Mouse (Mus musculus) embryonic facial prominence, embryonic 12.5 days (tissue): ENCODE data around the gene Trmt5. TPM values are rescaled to one million over a fixed set of nuclear protein-coding genes. Genes with fewer than 3 reads are reported as not detected.

Experiments used
- ATAC-seq: fragments of 200-750 bp; cut with Nextera tagmentation; 2 replicates; pipeline ENCODE4 v1.8.0; 2017; ENCODE audit not compliant: insufficient number of reproducible peaks, insufficient read depth, low FRiP score, low TSS enrichment
- H3K27ac ChIP-seq: fragments of 300-500 bp; sonication (generic); 2 replicates; pipeline ENCODE4 v1.5.1; 2016; ENCODE audit warnings: mild to moderate bottlenecking
- H3K27me3 ChIP-seq: fragments of 300-500 bp; sonication (generic); 2 replicates; pipeline ENCODE4 v1.6.1; 2016; ENCODE audit warnings: mild to moderate bottlenecking, moderate library complexity
- H3K36me3 ChIP-seq: fragments of 300-500 bp; sonication (generic); 2 replicates; pipeline ENCODE4 v1.6.1; 2016; ENCODE audit warnings: mild to moderate bottlenecking
- H3K4me1 ChIP-seq: fragments of 300-500 bp; sonication (generic); 2 replicates; pipeline ENCODE4 v1.6.1; 2016
- H3K4me2 ChIP-seq: fragments of 300-500 bp; sonication (generic); replicated peaks from 2 replicates; pipeline ENCODE4 v1.6.1; 2016; ENCODE audit warnings: mild to moderate bottlenecking, moderate library complexity
- H3K4me3 ChIP-seq: fragments of 300-500 bp; sonication (generic); 2 replicates; pipeline ENCODE4 v1.5.1; 2016; ENCODE audit warnings: mild to moderate bottlenecking
- H3K9ac ChIP-seq: fragments of 300-500 bp; sonication (generic); 2 replicates; pipeline ENCODE4 v1.6.1; 2016; ENCODE audit warnings: mild to moderate bottlenecking, moderate library complexity
- H3K9me3 ChIP-seq: fragments of 300-500 bp; sonication (generic); 2 replicates; pipeline ENCODE4 v1.6.1; 2016; ENCODE audit warnings: mild to moderate bottlenecking, moderate library complexity
- WGBS: fragments of 180-500 bp; shearing (Covaris S2); methylation state at CpG from one replicate; pipeline ENCODE4 v1.1.7; 2016; 5-methylcytosine and 5-hydroxymethylcytosine counted together
- polyA plus RNA-seq: library from polyadenylated mRNA; unstranded; fragments of >200 nt; fragmentation: Nextera tagmentation; extraction: Ambion mirVana; gene quantifications from 2 replicates; pipeline ENCODE4 v1.2.1, GENCODE M21; 2016

The Trmt5 gene
- 18.1 and 18.6 TPM in 2 replicates for polyA plus RNA-seq

- Histone ChIP-seq H3K4me2 (peak within 1 kb of the TSS; percentile 69), H3K27ac (peak within 1 kb of the TSS; percentile 84)
- peak; percentile 91 for ATAC-seq
Observed at GRCm38 (mm10) chr12:73286287-73287092, at the start of gene Trmt5, which contains the start of gene Slc38a6. Gene Trmt5 (minus strand): TSS chr12:73286710. Gene Slc38a6 (plus strand): TSS chr12:73286779.

GRCm38 (mm10) chr12:73334051-73334551 is 47.6 kb upstream of the Trmt5 start:
- H3K27ac ChIP-seq = peak overlapping the region; percentile 42; the same call in 1 of the 2 replicates
- 35% methylated on average over 8 of the region's 8 CpGs for WGBS
- no peak overlapping the region for H3K4me3 ChIP-seq
- H3K9me3 ChIP-seq = no peaks in the 10 kb centered on the region
- no peak for ATAC-seq
- no peaks in the 10 kb centered on the region; the same call in 1 of the 2 replicates for H3K27me3 ChIP-seq
- no peaks in the 10 kb centered on the region for H3K36me3 ChIP-seq
- peaks cover 31% of the 10 kb centered on the region for H3K4me1 ChIP-seq
- no peak overlapping the region for H3K9ac ChIP-seq
- H3K4me2 ChIP-seq = no peak overlapping the region

More at GRCm38 (mm10) chr12:73286287-73287092, at the start of gene Trmt5, which contains the start of gene Slc38a6:
- Histone ChIP-seq H3K9ac (peak within 1 kb of the TSS; percentile 69), H3K4me3 (peak within 1 kb of the TSS; percentile 78), H3K27me3 (no peaks in the 10 kb centered on the region), H3K4me1 (peaks cover 18% of the 10 kb centered on the region), H3K36me3 (peaks cover 5% of the 10 kb centered on the region; the same call in 1 of the 2 replicates), H3K9me3 (no peaks in the 10 kb centered on the region)
- WGBS = under 1% methylated on average over 53 of the region's 53 CpGs

GRCm38 (mm10) chr12:73332701-73333100 is 46.2 kb upstream of the Trmt5 start:
- H3K27ac ChIP-seq = no peak overlapping the region
- peaks cover 29% of the 10 kb centered on the region for H3K4me1 ChIP-seq
- H3K4me3 ChIP-seq = no peak overlapping the region
- H3K27me3 ChIP-seq = no peaks in the 10 kb centered on the region; the same call in 1 of the 2 replicates
- ATAC-seq = 0 out of 2 replicates have a peak, but pooled peaks have one; percentile 47
- H3K4me2 ChIP-seq = no peak overlapping the region
- no peak overlapping the region for H3K9ac ChIP-seq
- WGBS = 17% methylated on average over 4 of the region's 4 CpGs
- H3K36me3 ChIP-seq = no peaks in the 10 kb centered on the region
- H3K9me3 ChIP-seq = no peaks in the 10 kb centered on the region

GRCm38 (mm10) chr12:73330236-73330635 is 43.7 kb upstream of the Trmt5 start:
- Histone ChIP-seq H3K36me3 (no peaks in the 10 kb centered on the region), H3K4me2 (no peak overlapping the region), H3K27ac (0 out of 2 replicates have a peak overlapping the region, but pooled peaks have one; percentile 5), H3K9me3 (no peaks in the 10 kb centered on the region), H3K27me3 (no peaks in the 10 kb centered on the region; the same call in 1 of the 2 replicates), H3K4me3 (no peak overlapping the region), H3K4me1 (peaks cover 42% of the 10 kb centered on the region), H3K9ac (no peak overlapping the region)
- 66% methylated on average over 7 of the region's 7 CpGs for WGBS
- no peak for ATAC-seq

GRCm38 (mm10) chr12:73328448-73329167 is 42.1 kb upstream of the Trmt5 start:
- Histone ChIP-seq H3K9ac (no peak overlapping the region), H3K4me1 (peaks cover 40% of the 10 kb centered on the region), H3K27ac (no peak overlapping the region), H3K9me3 (no peaks in the 10 kb centered on the region), H3K4me3 (no peak overlapping the region), H3K4me2 (no peak overlapping the region), H3K27me3 (no peaks in the 10 kb centered on the region; the same call in 1 of the 2 replicates), H3K36me3 (no peaks in the 10 kb centered on the region)
- 74% methylated on average over 4 of the region's 4 CpGs for WGBS
- ATAC-seq = no peak

- WGBS = 20% methylated on average over 3 of the region's 3 CpGs
- Histone ChIP-seq H3K36me3 (no peaks in the 10 kb centered on the region), H3K9me3 (no peaks in the 10 kb centered on the region), H3K27ac (no peak overlapping the region), H3K27me3 (no peaks in the 10 kb centered on the region; the same call in 1 of the 2 replicates), H3K9ac (no peak overlapping the region), H3K4me2 (no peak overlapping the region), H3K4me3 (no peak overlapping the region), H3K4me1 (peaks cover 37% of the 10 kb centered on the region)
- ATAC-seq = no peak
Observed at GRCm38 (mm10) chr12:73327381-73327780, 40.9 kb upstream of the Trmt5 start.

- Histone ChIP-seq H3K27me3 (no peaks in the 10 kb centered on the region; the same call in 1 of the 2 replicates), H3K4me3 (no peak overlapping the region), H3K4me2 (no peak overlapping the region), H3K27ac (no peak overlapping the region), H3K36me3 (no peaks in the 10 kb centered on the region), H3K9ac (no peak overlapping the region), H3K9me3 (no peaks in the 10 kb centered on the region), H3K4me1 (peaks cover 28% of the 10 kb centered on the region)
- WGBS = 32% methylated on average over 4 of the region's 4 CpGs
- no peak for ATAC-seq
Observed at GRCm38 (mm10) chr12:73325617-73326016, 39.1 kb upstream of the Trmt5 start.

GRCm38 (mm10) chr12:73325181-73325580 is 38.7 kb upstream of the Trmt5 start:
- Histone ChIP-seq H3K9ac (no peak overlapping the region), H3K9me3 (no peaks in the 10 kb centered on the region), H3K4me3 (no peak overlapping the region), H3K36me3 (no peaks in the 10 kb centered on the region), H3K27ac (no peak overlapping the region), H3K4me2 (no peak overlapping the region), H3K27me3 (no peaks in the 10 kb centered on the region; the same call in 1 of the 2 replicates), H3K4me1 (peaks cover 28% of the 10 kb centered on the region)
- 46% methylated on average over 2 of the region's 2 CpGs for WGBS
- ATAC-seq = no peak

- WGBS = 93% methylated on average over 1 of the region's 1 CpGs
Observed at GRCm38 (mm10) chr12:73324742-73325141, 38.2 kb upstream of the Trmt5 start.

GRCm38 (mm10) chr12:73324180-73324586 is 37.7 kb upstream of the Trmt5 start:
- Histone ChIP-seq H3K27me3 (no peaks in the 10 kb centered on the region), H3K4me2 (no peak overlapping the region), H3K4me1 (peaks cover 28% of the 10 kb centered on the region), H3K4me3 (no peak overlapping the region), H3K36me3 (no peaks in the 10 kb centered on the region), H3K9me3 (no peaks in the 10 kb centered on the region), H3K27ac (no peak overlapping the region), H3K9ac (no peak overlapping the region)
- no peak for ATAC-seq
- WGBS = 89% methylated on average over 8 of the region's 8 CpGs

More at GRCm38 (mm10) chr12:73324742-73325141, 38.2 kb upstream of the Trmt5 start:
- Histone ChIP-seq H3K4me2 (no peak overlapping the region), H3K9me3 (no peaks in the 10 kb centered on the region), H3K27ac (no peak overlapping the region), H3K4me3 (no peak overlapping the region), H3K36me3 (no peaks in the 10 kb centered on the region), H3K27me3 (no peaks in the 10 kb centered on the region), H3K9ac (no peak overlapping the region), H3K4me1 (peaks cover 28% of the 10 kb centered on the region)
- ATAC-seq = no peak
